Mouse (Mus musculus): Measurements from ENCODE around the gene Ccnl2.

Gene Ccnl2

GRCm38 (mm10) chr4:155790021-155790489 lies 22.2 kb upstream of the Ccnl2 start, which contains the start of gene Ankrd65:
Gene Ankrd65, plus strand, starts transcription at chr4:155790439.
- DNase-seq (ENCODE audit: low spot score in 2 of 2): no peak

DNA sequence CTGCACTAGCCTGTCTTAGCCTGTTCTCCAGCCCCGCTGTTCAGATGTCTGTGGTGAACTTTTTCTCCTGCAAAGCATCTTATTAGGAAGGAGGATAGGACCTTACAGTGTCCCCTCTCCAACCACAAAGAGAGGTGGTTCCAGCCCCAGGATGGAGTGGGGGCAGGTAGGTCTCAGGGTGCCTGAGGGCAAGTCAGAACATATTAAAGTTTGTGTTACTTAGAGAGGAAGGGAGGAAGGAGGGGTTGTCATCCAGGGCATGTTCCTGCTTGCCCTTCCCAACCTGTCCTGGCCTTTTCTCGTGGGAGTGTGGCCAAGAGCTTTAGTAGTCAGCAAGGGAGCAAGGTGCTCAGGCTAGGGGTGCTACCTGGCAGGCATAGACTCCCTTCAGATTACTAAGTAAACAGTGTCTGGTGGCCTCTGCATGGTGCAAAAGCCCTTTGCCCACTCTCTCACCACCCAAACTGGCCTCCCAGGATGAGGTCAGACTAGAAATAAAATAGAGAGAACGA lies 21.6 kb upstream of the Ccnl2 start:
- no peak for DNase-seq (ENCODE audit: low spot score in 2 of 2)

- DNase-seq (ENCODE audit: low spot score in 2 of 2): no peak
Measured at GRCm38 (mm10) chr4:155791240-155791933, 20.9 kb upstream of the Ccnl2 start.

GRCm38 (mm10) chr4:155793730-155794129 lies 18.6 kb upstream of the Ccnl2 start:
- DNase-seq (ENCODE audit: low spot score in 2 of 2): no peak

GRCm38 (mm10) chr4:155802075-155802474 lies 10.2 kb upstream of the Ccnl2 start:
- no peak for DNase-seq (ENCODE audit: low spot score in 2 of 2)

GRCm38 (mm10) chr4:155802741-155803339 lies 9.4 kb upstream of the Ccnl2 start, which contains the start of gene Mrpl20:
Gene Mrpl20, plus strand, starts transcription at chr4:155802878.
- DNase-seq (ENCODE audit: low spot score in 2 of 2): no peak

DNA sequence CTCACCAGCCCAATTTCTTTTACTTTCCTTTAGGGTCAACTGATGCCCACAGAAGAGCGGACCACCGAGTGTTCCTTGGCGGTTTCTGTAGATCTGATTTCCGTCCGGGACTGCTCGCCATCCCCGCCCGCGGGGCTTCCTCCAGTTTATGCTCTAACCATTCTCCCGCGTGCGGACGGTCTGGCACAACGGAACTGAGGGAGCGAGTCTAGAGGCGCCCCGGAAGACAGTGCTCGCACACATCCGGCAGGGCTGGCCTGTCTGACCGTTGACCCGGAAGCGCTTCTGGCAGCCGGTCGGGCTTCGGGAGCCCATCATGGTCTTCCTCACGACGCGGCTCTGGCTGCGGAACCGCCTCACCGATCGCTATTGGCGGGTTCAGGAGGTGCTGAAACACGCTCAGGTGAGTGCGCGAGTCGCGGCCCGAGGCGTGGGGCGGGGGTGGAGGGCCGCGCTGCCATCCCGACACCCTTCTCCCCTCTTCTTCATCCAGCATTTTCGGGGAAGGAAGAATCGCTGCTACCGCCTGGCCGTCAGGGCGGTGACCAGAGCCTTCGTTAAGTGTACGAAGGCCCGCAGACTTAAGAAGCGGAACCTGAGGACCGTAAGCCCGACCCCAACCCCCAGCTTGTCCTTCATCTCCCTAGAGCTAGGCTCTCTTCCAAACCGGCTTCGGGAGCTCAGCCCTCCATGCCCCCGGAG lies 8.8 kb upstream of the Ccnl2 start:
- DNase-seq (ENCODE audit: low spot score in 2 of 2): peak; percentile 95 to 97

DNA sequence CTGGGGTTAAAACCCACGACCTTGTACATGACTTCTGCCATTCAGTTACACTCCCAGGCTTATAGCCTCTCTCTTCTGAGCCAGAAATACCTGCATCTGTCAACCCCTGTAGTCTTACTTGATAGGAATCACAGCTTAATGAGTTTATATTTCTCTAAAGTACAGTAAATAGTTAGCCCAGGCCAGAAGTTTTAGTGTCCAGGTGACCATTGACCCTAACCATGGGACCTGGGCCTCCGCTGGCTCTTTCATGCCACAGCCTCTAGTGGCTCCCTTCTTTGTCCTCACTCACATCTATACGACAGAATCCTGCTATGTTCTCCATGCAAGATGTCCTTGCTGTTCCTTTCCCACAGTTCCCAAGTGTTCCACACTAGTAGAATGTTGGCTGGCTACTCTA lies 4.4 kb upstream of the Ccnl2 start:
- DNase-seq (ENCODE audit: low spot score in 2 of 2): no peak

DNA sequence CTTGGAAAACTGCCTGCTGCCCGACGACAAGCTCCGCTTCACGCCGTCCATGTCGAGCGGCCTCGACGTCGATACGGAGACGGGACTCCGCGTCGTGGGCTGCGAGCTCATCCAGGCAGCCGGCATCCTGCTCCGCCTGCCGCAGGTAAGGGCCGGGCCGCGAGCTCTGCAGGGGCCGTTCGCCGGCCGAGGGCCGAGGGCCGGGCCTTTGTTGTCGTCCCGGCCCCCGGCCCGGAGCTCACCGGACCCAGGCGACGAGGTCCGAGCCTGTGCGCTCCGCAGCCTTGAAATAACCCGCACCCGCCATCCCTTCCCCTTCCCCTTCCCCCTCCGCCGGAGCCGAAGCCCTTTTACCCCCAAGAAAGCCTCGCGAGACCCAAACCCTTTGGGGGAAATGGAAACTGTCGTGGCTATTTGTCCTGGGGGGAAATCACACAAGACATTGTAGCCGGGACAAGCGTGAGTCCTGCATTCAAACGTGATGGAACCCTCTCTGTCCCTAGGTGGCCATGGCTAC lies 434 bp downstream of the Ccnl2 start:
- no peak for DNase-seq (ENCODE audit: low spot score in 2 of 2)

DNA sequence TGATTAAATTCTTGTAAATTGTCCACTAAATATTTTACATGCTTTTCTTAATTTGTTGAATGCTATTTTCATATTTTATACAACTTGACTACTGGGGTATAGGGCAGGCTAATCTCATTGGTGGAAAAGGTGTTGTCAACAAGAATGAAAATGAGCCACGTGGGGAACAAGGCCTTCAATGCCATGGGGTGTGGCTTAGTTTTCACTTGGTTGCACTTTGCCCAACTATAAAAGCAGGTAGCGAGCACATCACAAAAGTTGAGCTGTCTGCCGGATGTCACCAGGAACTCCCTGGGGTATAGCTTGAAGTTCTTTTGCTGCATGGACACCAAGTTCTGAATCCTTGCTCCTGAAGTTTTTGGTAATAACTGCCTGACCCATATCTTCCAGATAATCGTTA lies 5.2 kb downstream of the Ccnl2 start:
- DNase-seq (ENCODE audit: low spot score in 2 of 2): no peak

GRCm38 (mm10) chr4:155821025-155821424 lies 8.7 kb downstream of the Ccnl2 start:
- DNase-seq (ENCODE audit: low spot score in 2 of 2): no peak

DNA sequence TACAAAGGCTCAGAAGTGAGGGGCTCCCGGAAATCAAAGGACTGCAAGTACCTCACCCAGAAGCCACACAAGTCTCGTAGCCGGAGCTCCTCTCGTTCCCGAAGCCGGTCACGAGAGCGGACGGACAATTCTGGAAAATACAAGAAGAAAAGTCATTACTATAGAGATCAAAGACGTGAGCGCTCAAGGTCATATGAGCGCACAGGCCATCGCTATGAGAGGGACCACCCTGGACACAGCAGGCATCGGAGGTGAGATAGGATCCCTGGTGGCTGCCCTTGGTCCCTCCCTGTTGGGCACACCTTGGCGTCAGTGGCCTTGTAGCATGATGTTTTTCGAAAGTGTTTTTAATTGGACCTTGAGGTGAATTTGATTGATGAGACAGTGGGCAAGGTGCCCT lies 11.2 kb downstream of the Ccnl2 start:
- no peak for DNase-seq (ENCODE audit: low spot score in 2 of 2)

DNA sequence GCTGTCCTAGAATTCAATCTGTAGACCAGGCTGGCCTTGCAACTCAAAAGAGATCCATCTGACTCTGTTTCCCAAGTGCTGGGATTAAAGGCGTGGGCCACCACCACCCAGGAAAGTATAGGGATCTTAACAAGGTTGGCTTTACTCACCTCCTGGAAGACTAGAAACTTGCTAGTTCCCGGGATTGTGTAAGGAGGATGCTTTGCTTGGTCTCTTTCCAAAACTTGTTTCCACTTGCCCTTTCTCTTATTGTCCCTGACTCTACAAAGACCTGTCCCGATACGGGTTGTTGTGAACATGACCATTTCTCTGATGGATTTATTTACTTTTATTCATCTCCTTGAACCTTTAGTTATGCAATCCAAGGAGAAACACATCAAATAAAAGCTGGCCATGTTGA lies 17.6 kb downstream of the Ccnl2 start:
- no peak for DNase-seq (ENCODE audit: low spot score in 2 of 2)

DNA sequence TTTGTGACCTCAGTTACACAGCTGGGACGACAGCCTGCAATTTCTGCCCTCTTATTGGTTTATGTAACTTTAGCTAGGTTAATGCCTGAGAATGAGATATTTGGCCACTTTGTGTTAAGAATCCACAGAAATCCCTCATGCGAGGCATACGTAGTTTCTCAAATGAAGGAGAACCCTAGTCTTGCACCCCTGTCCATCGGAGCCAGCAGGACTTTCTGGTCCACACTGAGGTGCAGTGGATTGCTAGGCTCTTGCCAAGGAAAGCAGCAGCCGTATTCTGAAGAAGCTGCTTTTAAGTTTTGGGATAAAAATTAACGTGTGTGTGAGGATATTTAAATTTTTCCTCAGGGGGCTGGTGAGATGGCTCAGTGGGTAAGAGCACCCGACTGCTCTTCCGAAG lies 18.3 kb downstream of the Ccnl2 start:
- no peak for DNase-seq (ENCODE audit: low spot score in 2 of 2)

GRCm38 (mm10) chr4:155831205-155831766 lies 19.0 kb downstream of the Ccnl2 start, which contains the start of gene Aurkaip1:
Gene Aurkaip1, plus strand, starts transcription at chr4:155831272.
- DNase-seq (ENCODE audit: low spot score in 2 of 2): peak; percentile 94 to 97

DNA sequence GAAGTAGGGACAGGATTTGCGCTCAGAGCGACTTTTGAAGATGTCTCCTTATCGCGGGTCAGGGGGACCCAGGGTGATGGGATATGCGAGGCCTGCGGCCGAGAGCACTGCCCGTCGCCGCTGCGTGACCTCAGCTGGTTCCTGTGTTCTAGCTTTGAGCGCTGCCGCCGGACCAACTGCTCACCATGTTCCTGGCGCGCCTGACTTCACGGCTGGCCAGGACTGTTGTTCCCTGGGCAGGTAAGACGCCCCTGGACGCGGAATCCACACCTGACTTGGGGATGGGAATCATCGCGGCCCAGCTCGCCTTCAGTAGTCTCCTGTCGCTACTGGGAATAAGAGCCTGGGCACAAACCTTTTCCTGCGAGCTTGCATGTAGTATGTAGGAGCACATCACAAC lies 19.5 kb downstream of the Ccnl2 start:
- DNase-seq (ENCODE audit: low spot score in 2 of 2): no peak

GRCm38 (mm10) chr4:155832321-155832720 lies 20.0 kb downstream of the Ccnl2 start:
- no peak for DNase-seq (ENCODE audit: low spot score in 2 of 2)

DNA sequence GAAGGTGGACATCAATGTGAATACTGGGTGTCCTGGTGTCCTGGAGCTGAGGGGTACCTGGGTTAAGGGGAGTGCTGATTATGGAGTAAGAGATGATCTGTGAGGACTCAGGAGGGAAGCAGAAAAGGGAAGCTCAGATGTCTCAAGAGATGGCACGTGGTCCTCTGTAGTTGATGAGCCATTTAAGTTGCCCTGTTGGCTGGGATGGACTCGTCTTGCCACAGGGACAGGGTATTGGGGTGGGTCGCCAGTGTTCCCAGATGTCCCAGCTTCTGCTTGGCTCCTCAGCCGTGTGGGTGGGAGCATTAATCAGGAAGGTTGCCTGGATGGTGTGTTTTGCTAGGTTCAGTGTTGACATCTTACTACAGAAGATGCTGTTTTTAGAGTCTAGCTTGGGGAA lies 20.9 kb downstream of the Ccnl2 start:
- DNase-seq (ENCODE audit: low spot score in 2 of 2): no peak

GRCm38 (mm10) chr4:155833836-155834235 lies 21.5 kb downstream of the Ccnl2 start:
- peak; percentile 60 to 74 for DNase-seq (ENCODE audit: low spot score in 2 of 2)

- DNase-seq (ENCODE audit: low spot score in 2 of 2): no peak
Measured at GRCm38 (mm10) chr4:155837404-155838010, 25.2 kb downstream of the Ccnl2 start.
